Mouse (Mus musculus) G1E-ER4 (cell line): ENCODE results near the gene Pomgnt2. TPM values are rescaled to one million over a fixed set of nuclear protein-coding genes. Genes with fewer than 3 reads are reported as not detected.

ENCODE experiments used
- GATA1 ChIP-seq: IDR thresholded peaks from one replicate; pipeline ENCODE4 v1.8.0; 2012; ENCODE audit warnings: low read length, inconsistent platforms
- polyA plus RNA-seq: library from polyadenylated mRNA; stranded (reverse); fragments of >175 nt; gene quantifications from 2 replicates; pipeline ENCODE4 v1.2.3, GENCODE M21; 2012

Gene Pomgnt2
- polyA plus RNA-seq, 1 experiment, result not detected

GRCm38 (mm10) chr9:121984465-121985461 lies 12.1 kb downstream of the Pomgnt2 start:
- TF ChIP-seq GATA1, result no peak

GRCm38 (mm10) chr9:121983504-121983903 lies 13.4 kb downstream of the Pomgnt2 start:
- no peak for TF ChIP-seq GATA1

- TF ChIP-seq GATA1, result no peak
Measured at GRCm38 (mm10) chr9:121982665-121983064, 14.2 kb downstream of the Pomgnt2 start.

- TF ChIP-seq GATA1, result no peak
Measured at GRCm38 (mm10) chr9:121982214-121982613, 14.7 kb downstream of the Pomgnt2 start.

GRCm38 (mm10) chr9:121981466-121982105 lies 15.3 kb downstream of the Pomgnt2 start:
- TF ChIP-seq GATA1, result no peak

- TF ChIP-seq GATA1, result no peak
Measured at GRCm38 (mm10) chr9:121981046-121981445, 15.9 kb downstream of the Pomgnt2 start.

- no peak for TF ChIP-seq GATA1
Measured at GRCm38 (mm10) chr9:121975321-121975720, 21.6 kb downstream of the Pomgnt2 start.

- TF ChIP-seq GATA1, result no peak
Measured at GRCm38 (mm10) chr9:121974141-121974986, 22.5 kb downstream of the Pomgnt2 start.

- no peak for TF ChIP-seq GATA1
Measured at GRCm38 (mm10) chr9:121973207-121973606, 23.7 kb downstream of the Pomgnt2 start.

- TF ChIP-seq GATA1, result no peak
Measured at GRCm38 (mm10) chr9:121969841-121970381, 27.0 kb downstream of the Pomgnt2 start.

GRCm38 (mm10) chr9:121968258-121968657 lies 28.7 kb downstream of the Pomgnt2 start:
- no peak for TF ChIP-seq GATA1

GRCm38 (mm10) chr9:121964941-121965340 lies 32.0 kb downstream of the Pomgnt2 start:
- TF ChIP-seq GATA1, result no peak

- TF ChIP-seq GATA1, result no peak
Measured at GRCm38 (mm10) chr9:121959966-121960635, 36.8 kb downstream of the Pomgnt2 start.

GRCm38 (mm10) chr9:121952596-121952995 lies 44.3 kb downstream of the Pomgnt2 start:
- TF ChIP-seq GATA1, result no peak

- no peak for TF ChIP-seq GATA1
Measured at GRCm38 (mm10) chr9:121951114-121951423, 45.8 kb downstream of the Pomgnt2 start.
